Mouse (Mus musculus): ENCODE data around the gene Bhlhb9.
"Not testable (repeated sequence)": the region's sequence is repeated elsewhere in the genome, so short reads cannot be mapped to it uniquely, and the experiment has no call there.

Bhlhb9 gene

DNA sequence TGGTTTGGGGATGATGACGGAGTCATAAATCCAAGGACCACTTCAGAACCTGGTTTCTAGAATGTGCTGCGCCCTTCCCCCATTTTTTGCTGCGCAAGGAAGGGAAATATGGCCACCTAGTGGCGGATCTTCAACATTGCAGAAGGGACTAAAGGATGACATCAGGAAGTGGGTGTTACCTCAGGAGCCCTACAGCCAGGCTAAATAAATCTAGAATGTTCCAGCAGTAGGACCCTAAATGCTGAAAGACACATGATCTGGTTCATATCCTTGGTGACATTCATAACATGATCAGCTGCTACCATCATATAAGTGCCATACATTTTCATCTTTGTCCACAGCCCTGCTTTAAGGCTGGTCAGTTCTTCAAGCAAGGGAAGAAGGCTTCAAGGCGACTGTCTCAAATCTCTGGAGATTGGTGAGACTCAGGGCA, at the start of gene Bhlhb9:
Gene Bhlhb9, plus strand, starts transcription at position 383 of the 433 bp plus-strand sequence.
- DNase-seq, result peak; percentile 14 to 17

DNA sequence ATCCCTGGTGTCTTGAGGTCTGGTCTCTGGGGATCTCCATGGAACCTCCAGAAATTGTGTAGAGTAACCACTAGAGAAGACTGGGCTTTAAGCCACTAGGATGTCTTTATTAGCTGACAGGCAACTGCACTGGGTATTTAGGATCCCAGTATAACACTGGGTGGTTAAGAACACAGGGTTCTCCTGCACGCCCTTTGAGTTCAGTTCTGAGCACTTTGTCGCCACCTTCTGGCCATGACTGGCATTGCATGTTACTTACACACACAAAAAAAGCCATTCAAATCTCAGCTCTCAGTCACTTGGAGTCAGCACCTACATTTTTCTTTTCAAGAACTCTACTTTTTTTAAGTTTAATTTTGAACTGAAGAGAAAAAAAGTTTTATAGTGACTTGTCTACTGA, 44.6 kb upstream of the Bhlhb9 start:
- peak; percentile 31 to 67 for DNase-seq

DNA sequence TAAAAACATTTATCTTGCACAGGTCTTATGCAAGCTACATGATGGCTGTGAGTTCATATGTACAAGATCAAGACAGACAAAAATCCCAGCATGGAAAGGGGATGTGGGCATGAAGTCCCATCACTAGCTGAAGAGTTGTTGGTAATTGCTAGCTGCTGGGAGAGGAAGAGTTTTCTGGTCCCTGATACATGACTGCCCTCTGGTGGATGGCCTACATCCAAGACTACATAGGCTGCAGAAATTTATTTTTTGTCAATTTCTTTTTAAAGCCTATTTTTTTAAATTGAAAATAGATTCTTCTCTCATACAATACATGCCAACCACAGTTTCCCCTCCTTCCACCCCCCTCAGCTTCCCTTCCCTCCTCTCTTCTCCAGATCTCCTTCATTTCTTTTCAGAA, 35.7 kb upstream of the Bhlhb9 start:
- no peak for DNase-seq

DNA sequence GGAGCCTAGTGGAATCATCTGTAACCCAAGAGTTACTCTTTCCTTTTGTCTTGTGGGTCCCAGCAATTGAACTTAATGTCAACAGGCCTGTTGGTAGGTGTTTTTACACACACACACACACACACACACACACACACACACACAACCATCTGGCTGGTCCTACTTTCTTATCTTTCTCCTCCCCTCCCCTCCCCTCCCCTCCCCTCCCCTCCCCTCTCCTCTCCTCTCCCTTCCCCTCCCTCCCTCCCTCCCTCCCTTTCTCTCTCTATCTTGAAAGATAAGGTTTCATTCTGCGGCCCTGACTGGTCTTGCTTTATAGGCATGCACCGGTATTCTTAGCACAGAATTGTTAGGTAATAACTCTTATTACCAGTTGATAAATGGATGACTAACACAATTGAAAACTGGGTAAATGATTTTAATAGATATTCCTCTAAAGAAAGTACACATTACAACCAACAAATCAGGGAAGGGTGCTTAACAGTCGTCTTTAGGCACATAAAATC, 29.3 kb upstream of the Bhlhb9 start:
- no peak for DNase-seq

DNA sequence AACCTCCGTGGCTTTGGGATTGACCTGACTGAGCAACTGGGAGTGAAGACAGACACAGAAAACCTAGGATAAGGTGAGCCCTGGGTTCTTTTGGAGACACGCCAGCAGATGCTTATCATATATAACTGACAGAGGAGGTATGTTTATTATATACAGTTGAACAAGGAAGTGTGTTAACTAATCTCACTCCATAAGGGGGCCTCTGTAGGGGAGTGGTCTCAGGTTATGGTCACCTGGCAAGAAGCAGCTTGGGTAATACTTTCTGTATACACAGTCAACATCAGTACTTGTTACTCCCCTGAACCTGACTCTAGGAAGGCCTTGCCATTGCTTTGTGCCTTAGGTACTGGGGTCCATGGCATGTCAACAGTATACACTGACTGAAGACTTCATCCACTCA, 28.8 kb upstream of the Bhlhb9 start:
- no peak for DNase-seq

DNA sequence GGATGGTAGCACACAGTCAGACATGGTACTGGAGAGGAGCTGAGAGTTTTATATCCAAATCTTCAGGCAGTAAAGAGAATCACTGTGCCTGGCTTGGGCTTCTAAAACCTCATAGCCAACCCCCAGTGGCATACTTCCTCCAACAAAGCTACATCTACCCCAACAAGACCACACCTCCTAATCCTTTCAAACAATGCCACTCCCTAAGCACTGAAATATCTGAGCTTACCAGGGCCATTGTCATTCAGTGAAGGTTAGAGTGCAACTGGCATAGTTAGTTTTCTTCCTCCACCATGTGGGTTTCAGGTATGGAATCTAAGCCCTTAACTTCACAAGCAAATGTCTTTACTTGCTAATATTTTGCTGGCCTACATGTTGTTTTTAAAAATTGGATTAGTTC, 5.9 kb upstream of the Bhlhb9 start:
- no peak for DNase-seq

DNA sequence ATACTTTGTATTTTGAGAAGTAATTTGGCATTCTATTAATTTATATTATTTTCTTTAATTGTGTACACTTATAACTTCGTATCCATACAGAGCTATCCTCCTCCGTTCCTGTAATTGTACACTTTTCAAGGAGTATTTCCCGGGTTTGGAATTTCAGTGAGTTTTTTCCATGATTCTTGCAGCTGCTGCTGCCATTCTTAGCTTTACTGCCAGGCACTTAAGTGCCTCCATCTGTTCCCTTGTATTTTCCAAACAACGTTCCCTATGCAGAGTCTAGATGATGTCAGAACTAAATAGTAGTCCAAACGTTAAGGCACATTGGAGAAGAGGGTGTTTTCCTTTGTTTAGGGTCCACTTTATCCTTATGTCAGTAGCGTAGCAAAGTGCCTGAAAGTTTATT, 5.1 kb upstream of the Bhlhb9 start:
- no peak for DNase-seq

DNA sequence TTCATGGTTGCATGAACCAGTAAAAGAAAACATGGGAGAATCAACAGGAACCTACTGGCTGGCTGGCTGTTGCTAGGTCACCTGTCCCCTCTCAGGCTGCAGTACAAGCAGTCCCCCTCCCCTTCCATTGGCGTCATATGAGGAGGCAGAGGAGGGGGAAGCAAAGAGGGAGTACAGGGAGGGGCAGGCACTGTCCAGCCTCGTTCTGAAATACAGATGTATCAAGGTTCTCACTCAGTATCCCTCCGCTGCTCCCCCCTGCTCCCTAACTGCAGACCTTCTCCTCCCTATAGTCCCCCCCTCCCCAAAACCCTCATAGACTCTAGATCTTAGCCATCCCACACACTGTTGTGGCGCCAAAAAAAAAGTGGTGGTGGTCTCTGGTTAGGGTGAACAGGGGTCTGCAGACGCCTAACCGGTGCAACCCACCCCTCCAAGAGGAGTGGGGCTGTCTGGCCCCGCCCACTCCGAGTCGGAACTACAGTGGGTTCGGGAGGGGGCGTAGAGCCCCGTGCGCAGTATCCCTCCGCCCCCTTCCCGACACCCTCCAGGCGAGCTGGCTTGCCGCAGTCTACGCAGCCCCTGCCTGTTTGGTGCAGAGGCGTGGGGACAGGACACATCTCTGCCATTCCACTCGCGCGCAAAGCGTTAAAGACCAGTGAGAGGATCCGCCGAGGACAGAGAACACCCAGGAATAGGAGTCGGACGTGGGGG, 1.6 kb upstream of the Bhlhb9 start:
- peak in 1 of 2 experiments; percentile 24 for DNase-seq

DNA sequence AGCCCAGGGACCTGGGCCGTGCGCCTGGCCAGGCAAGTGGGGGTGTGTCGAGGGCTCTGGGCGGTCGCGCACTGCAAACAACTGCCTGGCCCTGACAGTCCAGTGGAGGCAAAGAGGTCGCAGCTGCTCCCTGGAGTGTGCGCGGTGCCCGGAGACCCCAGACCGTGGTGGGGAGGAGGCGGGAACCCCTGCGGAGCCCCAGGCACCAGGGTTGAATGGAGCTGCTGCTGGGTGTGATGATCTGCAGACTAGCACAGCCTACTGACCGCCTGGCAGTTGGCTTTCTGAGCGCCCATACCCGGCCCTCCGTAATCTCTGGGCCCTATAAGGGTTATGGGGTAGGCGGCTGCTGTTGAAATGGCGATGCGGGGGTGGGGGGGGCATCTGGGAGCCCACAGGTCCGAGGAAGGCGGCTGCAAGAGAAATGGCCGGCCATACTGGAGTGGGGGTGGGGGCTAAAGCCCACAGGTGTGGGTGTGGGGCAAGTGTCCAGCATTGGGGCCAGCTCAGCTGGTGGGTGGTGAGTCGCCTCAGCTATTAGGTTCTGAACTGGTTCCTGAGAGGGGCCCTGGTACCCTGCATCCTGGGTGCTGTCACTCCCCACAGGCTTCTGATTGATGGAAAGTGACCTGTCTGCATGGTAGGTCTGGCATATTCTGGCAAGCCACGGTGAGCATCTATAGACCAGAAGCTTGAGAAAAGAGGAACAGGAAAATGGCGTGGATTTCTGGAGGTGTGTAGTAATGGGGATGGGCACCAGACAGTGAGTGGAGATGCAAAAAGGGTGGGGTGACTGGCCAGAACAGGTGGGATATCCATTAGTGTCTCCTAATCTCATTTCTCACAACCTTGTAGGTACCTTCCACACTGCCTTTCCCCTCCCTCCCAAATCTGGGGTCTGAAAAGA, 836 bp upstream of the Bhlhb9 start:
- peak in 1 of 2 experiments; percentile 16 for DNase-seq

DNA sequence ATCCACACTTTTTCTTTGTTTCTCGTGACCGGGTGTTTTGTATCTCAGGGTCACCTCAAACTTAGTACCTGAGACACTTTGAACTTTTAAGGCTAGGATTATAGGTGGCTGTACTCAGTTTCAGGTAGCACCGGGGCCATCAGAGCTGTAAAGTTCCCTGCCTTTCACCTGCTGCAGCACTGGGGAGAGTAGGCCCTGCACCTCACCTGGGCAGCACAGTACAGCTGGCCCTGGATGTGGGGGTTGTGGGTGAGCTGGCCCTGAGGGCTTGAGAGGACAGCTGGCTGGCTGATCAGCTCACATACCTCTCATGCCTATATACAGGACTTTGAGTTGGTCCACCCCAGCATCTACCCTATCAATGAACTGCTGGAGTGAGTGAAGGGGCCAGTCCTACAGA, 6.8 kb downstream of the Bhlhb9 start:
- no peak for DNase-seq

DNA sequence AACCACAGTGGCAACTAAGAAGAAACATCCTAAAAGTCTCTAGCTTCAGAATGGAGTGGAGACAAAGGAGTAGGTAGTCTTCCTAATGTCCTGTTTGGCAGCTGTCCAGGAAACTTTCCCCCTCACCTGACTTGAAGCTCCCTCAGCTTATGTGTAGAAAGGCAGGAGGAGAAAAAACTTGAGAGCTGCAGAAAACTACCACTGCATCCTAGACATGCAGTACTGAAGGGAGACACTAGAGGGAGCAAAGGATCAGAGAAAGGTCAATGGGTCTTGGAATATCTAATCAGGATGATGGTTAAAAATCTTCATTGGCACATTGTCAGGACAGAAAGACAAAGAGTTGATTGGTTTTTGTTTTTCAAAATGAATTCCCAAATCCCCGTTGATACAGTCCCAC, 8.4 kb downstream of the Bhlhb9 start:
- DNase-seq, result peak in 1 of 2 experiments; percentile 18

DNA sequence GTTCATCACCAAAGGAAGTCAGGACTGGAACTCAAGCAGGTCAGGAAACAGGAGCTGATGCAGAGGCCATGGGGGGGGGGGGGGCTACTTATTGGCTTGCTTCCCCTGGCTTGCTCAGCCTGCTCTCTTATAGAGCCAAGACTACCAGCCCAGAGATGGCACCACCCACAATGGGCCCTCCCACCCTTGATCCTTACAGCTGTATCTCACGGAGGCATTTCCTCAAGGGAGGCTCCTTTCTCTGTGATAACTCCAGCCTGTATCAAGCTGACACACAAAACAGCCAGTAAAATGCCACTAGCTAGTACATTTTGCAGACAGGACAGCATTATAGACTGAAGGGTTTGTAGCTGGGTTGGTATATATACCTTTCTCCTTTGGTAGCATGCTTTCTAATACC, 38.5 kb downstream of the Bhlhb9 start:
- DNase-seq, result not testable (repeated sequence)

DNA sequence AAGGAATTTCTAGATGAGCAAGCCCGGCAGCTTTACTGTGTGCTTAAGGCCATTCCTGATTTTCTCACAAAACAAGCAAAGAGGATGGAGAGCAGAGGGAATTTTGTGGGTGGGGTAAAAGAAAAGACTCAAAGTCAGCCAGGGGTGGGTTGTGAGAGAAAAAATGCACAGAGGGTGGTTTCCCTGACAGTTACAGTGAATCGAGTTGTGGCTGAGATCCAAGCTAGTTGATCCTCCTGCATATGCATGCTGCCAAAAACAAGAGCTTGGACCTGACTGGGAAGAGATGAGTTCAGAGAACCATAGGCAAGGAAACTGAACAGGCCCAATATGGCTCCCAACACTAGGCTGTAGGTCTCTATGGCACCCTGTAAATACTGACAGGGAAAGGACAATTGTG, 40.5 kb downstream of the Bhlhb9 start:
- no peak for DNase-seq

DNA sequence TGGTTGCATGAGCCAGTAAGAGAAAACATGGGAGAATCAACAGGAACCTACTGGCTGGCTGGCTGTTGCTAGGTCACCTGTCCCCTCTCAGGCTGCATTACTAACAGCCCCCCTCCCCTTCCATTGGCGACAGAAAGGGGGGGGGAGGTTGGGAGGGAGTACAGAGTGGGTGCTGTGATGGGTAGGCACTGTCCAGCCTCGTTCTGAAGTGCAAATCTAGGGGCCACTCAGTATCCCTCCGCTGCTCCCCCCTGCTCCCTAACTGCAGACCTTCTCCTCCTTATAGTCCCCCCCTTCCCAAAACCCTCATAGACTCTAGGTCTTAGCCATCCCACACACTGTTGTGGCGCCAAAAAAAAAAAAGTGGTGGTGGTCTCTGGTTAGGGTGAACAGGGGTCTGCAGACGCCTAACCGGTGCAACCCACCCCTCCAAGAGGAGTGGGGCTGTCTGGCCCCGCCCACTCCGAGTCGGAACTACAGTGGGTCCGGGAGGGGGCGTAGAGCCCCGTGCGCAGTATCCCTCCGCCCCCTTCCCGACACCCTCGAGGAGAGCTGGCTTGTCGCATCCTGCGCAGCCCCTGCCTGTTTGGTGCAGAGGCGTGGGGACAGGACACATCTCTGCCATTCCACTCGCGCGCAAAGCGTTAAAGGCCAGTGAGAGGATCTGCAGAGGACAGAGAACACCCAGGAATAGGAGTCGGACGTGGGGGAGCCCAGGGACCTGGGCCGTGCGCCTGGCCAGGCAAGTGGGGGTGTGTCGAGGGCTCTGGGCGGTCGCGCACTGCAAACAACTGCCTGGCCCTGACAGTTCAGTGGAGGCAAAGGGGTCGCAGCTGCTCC, 41.3 kb downstream of the Bhlhb9 start, which contains the start of gene Gprasp2:
Gene Gprasp2, plus strand, starts transcription at position 514 of the 840 bp plus-strand sequence.
- peak in 1 of 2 experiments; percentile 1 for DNase-seq

DNA sequence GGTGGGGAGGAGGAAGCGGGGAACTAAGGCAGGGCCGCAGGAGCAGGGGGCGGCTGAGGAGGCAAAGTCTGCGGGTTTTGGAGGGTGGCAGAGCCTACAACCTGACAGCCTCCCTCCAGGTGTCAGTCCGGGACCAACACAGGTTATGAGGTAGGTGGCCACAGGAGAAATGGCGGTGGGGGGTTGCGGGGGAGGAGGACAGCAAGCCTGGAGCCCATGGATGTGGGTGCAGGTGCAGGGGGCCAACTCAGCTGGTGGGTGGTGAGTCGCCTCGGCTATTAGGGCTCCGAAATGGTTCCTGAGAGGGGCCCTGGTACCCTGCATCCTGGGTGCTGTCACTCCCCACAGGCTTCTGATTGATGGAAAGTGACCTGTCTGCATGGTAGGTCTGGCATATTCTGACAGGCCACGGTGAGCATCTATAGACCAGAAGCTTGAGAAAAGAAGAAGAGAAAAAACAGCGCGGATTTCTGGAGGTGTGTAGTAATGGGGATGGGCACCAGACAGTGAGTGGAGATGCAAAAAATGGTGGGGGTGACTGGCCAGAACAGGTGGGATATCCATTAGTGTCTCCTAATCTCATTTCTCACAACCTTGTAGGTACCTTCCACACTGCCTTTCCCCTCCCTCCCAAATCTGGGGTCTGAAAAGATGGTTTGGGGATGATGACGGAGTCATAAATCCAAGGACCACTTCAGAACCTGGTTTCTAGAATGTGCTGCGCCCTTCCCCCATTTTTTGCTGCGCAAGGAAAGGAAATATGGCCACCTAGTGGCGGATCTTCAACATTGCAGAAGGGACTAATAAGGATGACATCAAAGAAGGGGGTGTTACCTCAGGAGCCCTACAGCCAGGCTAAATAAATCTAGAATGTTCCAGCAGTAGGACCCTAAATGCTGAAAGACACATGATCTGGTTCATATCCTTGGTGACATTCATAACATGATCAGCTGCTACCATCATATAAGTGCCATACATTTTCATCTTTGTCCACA, 42.3 kb downstream of the Bhlhb9 start:
- DNase-seq, result peak in 1 of 2 experiments; percentile 8

DNA sequence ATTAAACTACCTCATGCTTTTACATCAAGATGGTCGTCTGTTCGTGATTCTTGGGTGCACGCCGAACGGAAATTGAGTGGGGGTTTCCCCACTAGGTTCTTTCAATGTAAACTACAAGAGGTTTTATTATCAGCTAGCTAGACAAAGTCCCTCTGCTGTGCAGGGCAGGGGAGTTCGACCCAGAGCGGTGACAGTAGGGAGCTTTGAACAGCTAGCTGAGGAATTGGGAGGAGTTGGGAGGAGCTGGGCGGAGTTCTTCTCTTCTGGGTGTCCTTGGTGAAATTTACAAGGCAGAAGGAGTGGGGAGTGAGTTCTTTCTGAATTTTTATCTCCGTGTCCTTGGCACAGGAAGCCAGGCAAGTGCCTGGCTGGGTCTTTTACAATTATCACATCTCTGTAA, 69.4 kb downstream of the Bhlhb9 start:
- DNase-seq, result not testable (repeated sequence)

DNA sequence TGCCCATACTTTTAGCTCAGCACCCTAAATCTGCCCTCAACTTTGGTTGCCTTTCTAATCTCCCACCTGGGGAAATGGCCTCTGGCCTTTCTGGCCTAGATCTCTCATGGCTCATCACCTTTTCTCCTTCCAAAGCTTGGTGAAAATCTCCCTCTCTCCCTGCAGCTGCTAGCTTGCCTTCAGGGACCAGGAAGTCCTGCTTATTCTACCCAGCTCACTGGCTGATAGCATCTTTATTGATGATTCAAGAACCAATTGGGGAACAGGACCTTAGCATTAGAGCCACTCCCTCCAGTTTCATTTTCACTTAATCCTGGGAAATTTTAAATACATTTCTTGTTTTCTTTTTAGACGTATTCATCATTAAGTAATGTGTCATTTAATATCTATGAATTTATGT, 79.3 kb downstream of the Bhlhb9 start:
- no peak for DNase-seq

DNA sequence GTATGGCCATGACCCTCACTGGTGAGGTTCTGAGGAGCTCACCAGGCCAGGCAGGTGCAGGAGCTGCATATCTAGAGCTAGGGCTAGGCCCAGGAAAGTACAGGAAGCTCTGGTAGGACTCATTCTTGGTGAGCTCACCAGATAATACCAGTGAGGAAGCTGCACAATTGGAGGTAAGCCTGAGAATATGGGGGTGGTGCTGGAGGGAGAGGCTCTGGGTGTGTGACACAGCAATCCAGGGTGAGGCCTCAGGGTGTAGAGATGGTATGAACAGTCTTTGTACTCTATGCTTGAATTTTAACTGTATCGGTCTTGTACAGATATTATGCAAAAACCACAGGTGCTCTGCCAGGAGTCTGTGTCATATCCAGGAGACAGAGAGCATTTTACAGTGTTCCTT, 82.2 kb downstream of the Bhlhb9 start:
- DNase-seq, result no peak

DNA sequence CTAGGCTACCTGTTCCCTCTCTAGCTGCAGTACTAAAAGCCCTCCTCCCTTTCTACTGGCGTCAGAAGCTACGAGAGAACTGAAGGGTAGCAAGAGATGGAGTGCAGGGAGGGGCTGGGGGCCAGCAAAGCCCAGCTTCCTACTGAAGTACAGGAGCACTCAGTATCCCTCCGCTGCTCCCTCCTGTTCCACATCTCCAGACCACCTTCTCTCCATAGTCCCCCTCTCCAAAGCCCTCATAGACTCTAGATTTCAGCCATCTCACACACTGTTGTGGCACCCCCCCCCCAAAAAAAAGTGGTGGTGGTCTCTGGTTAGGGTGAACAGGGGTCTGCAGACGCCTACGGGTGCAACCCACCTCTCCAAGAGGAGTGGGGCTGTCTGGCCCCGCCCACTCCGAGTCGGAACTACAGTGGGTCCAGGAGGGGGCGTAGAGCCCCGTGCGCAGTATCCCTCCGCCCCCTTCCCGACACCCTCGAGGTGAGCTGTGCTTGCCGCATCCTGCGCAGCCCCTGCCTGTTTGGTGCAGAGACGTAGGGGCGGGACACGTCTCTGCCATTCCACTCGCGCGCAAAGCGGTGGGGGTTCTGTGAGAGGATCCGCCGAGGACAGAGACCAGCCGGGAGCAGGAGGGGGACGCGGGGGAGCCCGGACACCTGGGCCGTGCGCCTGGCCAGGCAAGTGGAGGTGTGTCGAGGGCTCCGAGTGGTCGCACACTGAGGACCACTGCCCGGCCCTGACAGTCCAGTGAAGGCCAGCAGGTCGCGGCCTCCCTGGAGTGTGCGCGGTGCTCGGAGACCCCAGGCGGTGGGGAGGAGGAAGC, 88.2 kb downstream of the Bhlhb9 start:
- DNase-seq, result peak; percentile 46

DNA sequence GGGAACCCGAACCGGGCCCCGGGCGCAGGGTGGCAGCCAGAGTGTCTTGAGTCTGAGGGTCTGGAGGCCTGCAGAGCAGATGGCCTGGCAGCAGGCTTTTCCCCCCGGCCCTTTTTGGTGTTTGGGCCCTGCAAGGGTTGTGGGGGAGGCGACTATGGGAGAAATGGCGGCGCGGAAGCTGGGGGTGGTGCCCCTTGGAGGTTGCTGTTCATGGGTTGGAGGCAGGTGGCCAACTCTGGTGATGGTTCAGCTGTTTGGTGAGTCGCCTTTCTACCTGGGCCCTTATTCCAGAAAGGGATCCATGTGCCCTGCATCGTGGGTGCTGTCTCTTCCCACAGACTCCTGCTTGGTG, 88.8 kb downstream of the Bhlhb9 start:
- peak in 1 of 2 experiments; percentile 8 for DNase-seq

DNA sequence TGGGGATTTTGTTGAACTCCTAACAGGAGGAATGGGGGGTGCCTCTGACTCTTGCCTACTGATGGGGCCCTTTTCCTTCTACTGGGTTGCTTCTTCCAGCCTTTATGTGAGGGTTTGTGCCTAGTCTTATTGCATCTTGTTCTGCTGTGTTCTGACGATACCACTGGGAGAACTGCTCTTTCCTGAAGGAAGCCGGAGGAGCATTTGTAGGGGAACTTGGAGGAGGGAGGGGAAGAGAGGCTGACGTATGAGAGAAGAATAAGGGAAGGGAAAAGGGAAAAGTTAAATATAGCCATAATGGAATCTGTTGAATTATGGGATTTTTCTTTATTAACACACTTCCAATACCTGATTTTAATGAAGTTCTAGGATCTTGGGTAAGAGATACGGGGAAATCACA, 119.2 kb downstream of the Bhlhb9 start:
- DNase-seq, result no peak

Data from spleen, adult 18-20 months (tissue).